ENCODE assay signal across 20 mouse cellular contexts in genomic region chr5:25177937-25178336, GRCm38 (mm10). TPM values are rescaled to one million over a fixed set of nuclear protein-coding genes. Genes with fewer than 3 reads are reported as not detected.
"Had no signal": no experiment of that assay in that cellular context is flagged by ENCODE, and none has a peak within 500 bp of the region (broad histone marks: within the 10 kb centered on the region; RNA-seq: fewer than 3 reads in every experiment).

No protein-coding gene starts in this region.

RNA-seq across cellular contexts. Expression of gene Galntl5, which starts 3.3 kb away (rescaled TPM):
- polyA plus RNA-seq: cortical plate, adult 2 months; embryonic facial prominence, embryonic 10.5 days; embryonic facial prominence, embryonic 11.5 days; embryonic facial prominence, embryonic 12.5 days; embryonic facial prominence, embryonic 13.5 days; embryonic facial prominence, embryonic 14.5 days; embryonic facial prominence, embryonic 15.5 days; erythroblast, embryonic 14.5 days; forebrain, embryonic 10.5 days; forebrain, embryonic 11.5 days; forebrain, embryonic 12.5 days; forebrain, embryonic 13.5 days; forebrain, embryonic 14.5 days; forebrain, embryonic 15.5 days; forebrain, embryonic 16.5 days; forebrain, postnatal 0 days; frontal cortex, adult 2 months; heart, adult 2 months; heart, embryonic 10.5 days had no signal

RNA-seq across cellular contexts. Expression of gene E130116L18Rik, which starts 45.0 kb away (rescaled TPM):
- polyA plus RNA-seq: cortical plate, adult 2 months; embryonic facial prominence, embryonic 11.5 days; embryonic facial prominence, embryonic 12.5 days; embryonic facial prominence, embryonic 13.5 days; embryonic facial prominence, embryonic 14.5 days; embryonic facial prominence, embryonic 15.5 days; erythroblast, embryonic 14.5 days; forebrain, embryonic 10.5 days; forebrain, embryonic 11.5 days; forebrain, embryonic 12.5 days; forebrain, embryonic 13.5 days; forebrain, embryonic 14.5 days; forebrain, embryonic 15.5 days; forebrain, embryonic 16.5 days; frontal cortex, adult 2 months; gonadal fat pad, adult 2 months; heart, adult 2 months; heart, embryonic 10.5 days had no signal
